27 mouse cellular contexts compared by ENCODE assay signal in genomic region chr11:22886991-22887390, GRCm38 (mm10). TPM values are rescaled to one million over a fixed set of nuclear protein-coding genes. Genes with fewer than 3 reads are reported as not detected.
A peak's percentile ranks its signal among the peaks of the same experiment; 100 is the strongest.
DNase-seq lines count a peak whose midpoint lies in the region; ATAC-seq and TF ChIP-seq lines count a peak whose summit lies in the region.
"Had no signal": no experiment of that assay in that cellular context is flagged by ENCODE, and none has a peak within 500 bp of the region (broad histone marks: within the 10 kb centered on the region; RNA-seq: fewer than 3 reads in every experiment).

No protein-coding gene starts in this region.

- H3K36me3 ChIP-seq in heart, adult 2 months (ENCODE audit: control insufficient read depth, insufficient read depth, low read length) = no peaks in the 10 kb centered on the region
- H3K36me3 ChIP-seq in kidney, postnatal 0 days (ENCODE audit: insufficient read depth, low read length) = no peaks in the 10 kb centered on the region
- no peaks in the 10 kb centered on the region for H3K36me3 ChIP-seq in kidney, embryonic 15.5 days
- H3K36me3 ChIP-seq: embryonic facial prominence, embryonic 12.5 days; embryonic facial prominence, embryonic 15.5 days; G1E; heart, embryonic 10.5 days; hindbrain, embryonic 10.5 days; hindbrain, embryonic 13.5 days had no signal

- H3K4me2 ChIP-seq in kidney, postnatal 0 days (ENCODE audit: low read length) = no peak overlapping the region
- no peak overlapping the region for H3K4me2 ChIP-seq in kidney, embryonic 15.5 days
- H3K4me2 ChIP-seq: embryonic facial prominence, embryonic 12.5 days; embryonic facial prominence, embryonic 15.5 days; hindbrain, embryonic 13.5 days had no signal

- no peaks in the 10 kb centered on the region for H3K27me3 ChIP-seq in heart, adult 2 months (ENCODE audit: control insufficient read depth, insufficient read depth, low read length)
- no peaks in the 10 kb centered on the region for H3K27me3 ChIP-seq in kidney, postnatal 0 days (ENCODE audit: insufficient read depth, low read length)
- no peaks in the 10 kb centered on the region for H3K27me3 ChIP-seq in kidney, embryonic 15.5 days
- H3K27me3 ChIP-seq: embryonic facial prominence, embryonic 12.5 days; embryonic facial prominence, embryonic 15.5 days; hindbrain, embryonic 13.5 days; Patski had no signal

- H3K79me2 ChIP-seq in heart, adult 2 months (replicated peaks; ENCODE audit: control insufficient read depth, insufficient read depth, low read length) = no peaks in the 10 kb centered on the region

- TF ChIP-seq EP300 in heart, adult 2 months (IDR thresholded peaks at IDR 0.05; ENCODE audit: insufficient read depth, low read depth, low read length) = no peak

- no peak for TF ChIP-seq POLR2A in heart, adult 2 months (IDR thresholded peaks at IDR 0.05; ENCODE audit: insufficient read depth, low read depth, low read length)

- no peaks in the 10 kb centered on the region for H3K9me3 ChIP-seq in kidney, postnatal 0 days (replicated peaks; ENCODE audit: low read length)
- H3K9me3 ChIP-seq in kidney, embryonic 15.5 days (replicated peaks) = no peaks in the 10 kb centered on the region
- H3K9me3 ChIP-seq: embryonic facial prominence, embryonic 12.5 days; embryonic facial prominence, embryonic 15.5 days; G1E; heart, embryonic 10.5 days; hindbrain, embryonic 10.5 days; hindbrain, embryonic 13.5 days had no signal

- 64% methylated on average over 4 of the region's 4 CpGs for WGBS in heart, adult 2 months
- WGBS in kidney, postnatal 0 days = 79% methylated on average over 4 of the region's 4 CpGs
- WGBS in kidney, embryonic 15.5 days = 92% methylated on average over 4 of the region's 4 CpGs

- no peak overlapping the region for H3K27ac ChIP-seq in heart, adult 2 months
- no peak overlapping the region for H3K27ac ChIP-seq in kidney, postnatal 0 days
- H3K27ac ChIP-seq in kidney, embryonic 15.5 days = no peak overlapping the region
- H3K27ac ChIP-seq: embryonic facial prominence, embryonic 12.5 days; embryonic facial prominence, embryonic 15.5 days; gastrocnemius, adult 2 months; heart, embryonic 10.5 days; hindbrain, embryonic 10.5 days; hindbrain, embryonic 13.5 days had no signal

- intact Hi-C loops in heart, adult 2 months (cut with DNase I) = no loop called here

- TF ChIP-seq CTCF in heart, adult 2 months (IDR thresholded peaks at IDR 0.05) = no peak
- TF ChIP-seq CTCF in kidney, postnatal 0 days (IDR thresholded peaks at IDR 0.05; ENCODE audit: low read depth) = no peak

- peak; percentile 93 for DNase-seq in heart, adult 11 months
- DNase-seq in heart, adult 2 months = no peak
- peak; percentile 54 for DNase-seq in kidney, postnatal 0 days (ENCODE audit: low spot score)
- no peak for DNase-seq in kidney, adult 9 months
- DNase-seq in kidney, postnatal 4 days = peak; percentile 25 to 37
- DNase-seq in adipocyte (ENCODE audit: low spot score) = peak; percentile 43
- DNase-seq: adrenal gland, adult 2 months; adrenal gland, postnatal 14 days; cerebellum, adult 11 months; cerebellum, adult 2 months; cerebellum, adult 9-11 months; cerebellum, postnatal 25 days; forebrain, postnatal 0 days; gastrocnemius, adult 2 months; gastrocnemius, postnatal 14 days; heart, adult 18-20 months; heart, postnatal 36 days had no signal

- ATAC-seq in kidney, postnatal 0 days (replicated peaks; ENCODE audit: low FRiP score, low read depth) = no peak
- no peak for ATAC-seq in kidney, embryonic 15.5 days (replicated peaks; ENCODE audit: low FRiP score)
- ATAC-seq: forebrain, embryonic 14.5 days; forebrain, postnatal 0 days; hindbrain, embryonic 16.5 days; Patski had no signal

- H3K4me3 ChIP-seq in heart, adult 2 months = no peak overlapping the region
- H3K4me3 ChIP-seq in kidney, postnatal 0 days (replicated peaks; ENCODE audit: low read depth, low read length) = no peak overlapping the region
- no peak overlapping the region for H3K4me3 ChIP-seq in kidney, embryonic 15.5 days (replicated peaks)
- H3K4me3 ChIP-seq: embryonic facial prominence, embryonic 12.5 days; embryonic facial prominence, embryonic 15.5 days; gastrocnemius, adult 2 months; heart, embryonic 10.5 days; hindbrain, embryonic 10.5 days; hindbrain, embryonic 13.5 days had no signal

- H3K9ac ChIP-seq in heart, adult 2 months (ENCODE audit: low read depth, low read length) = no peak overlapping the region
- no peak overlapping the region for H3K9ac ChIP-seq in kidney, postnatal 0 days (ENCODE audit: low read depth, low read length)
- H3K9ac ChIP-seq in kidney, embryonic 15.5 days = no peak overlapping the region
- H3K9ac ChIP-seq: embryonic facial prominence, embryonic 12.5 days; embryonic facial prominence, embryonic 15.5 days; forebrain, postnatal 0 days; hindbrain, embryonic 13.5 days had no signal

- no peaks in the 10 kb centered on the region for H3K4me1 ChIP-seq in heart, adult 2 months (ENCODE audit: control insufficient read depth, insufficient read depth, low read length)
- H3K4me1 ChIP-seq in kidney, postnatal 0 days (replicated peaks; ENCODE audit: insufficient read depth, low read length) = no peaks in the 10 kb centered on the region
- H3K4me1 ChIP-seq in kidney, embryonic 15.5 days = no peaks in the 10 kb centered on the region
- H3K4me1 ChIP-seq: embryonic facial prominence, embryonic 12.5 days; embryonic facial prominence, embryonic 15.5 days; heart, embryonic 10.5 days; hindbrain, embryonic 10.5 days; hindbrain, embryonic 13.5 days had no signal

RNA-seq across cellular contexts. Expression of gene B3gnt2, which starts 26.2 kb away (rescaled TPM):
- total RNA-seq in heart, adult 2 months (2021) = 1 to 10 TPM; 3.5 to 6.2 TPM
- polyA plus RNA-seq in heart, adult 2 months (2012; rRNA removed) = 5.7 and 7.1 TPM in 2 replicates
- 20.7 and 22.5 TPM in 2 replicates for polyA plus RNA-seq in kidney, postnatal 0 days (2015; fragmentation: Nextera tagmentation; extraction: Ambion mirVana)
- polyA plus RNA-seq in kidney, embryonic 15.5 days (2015; fragmentation: Nextera tagmentation; extraction: Ambion mirVana) = 9.3 and 10.6 TPM in 2 replicates

Comparison
In these comparisons a context has a peak if more than half of its experiments do, and no peak if none do; other contexts are left out.
1. DNase-seq: peak in heart, adult 11 months (single experiment), kidney, postnatal 0 days (single experiment), kidney, postnatal 4 days (2 of 2) and adipocyte (single experiment); none in heart, adult 2 months (0 of 2) and kidney, adult 9 months (single experiment).